Mouse (Mus musculus) lung, postnatal 0 days (tissue): ENCODE data around the gene Uimc1.
A peak's percentile ranks its signal among the peaks of the same experiment; 100 is the strongest.
"Not testable (repeated sequence)": the region's sequence is repeated elsewhere in the genome, so short reads cannot be mapped to it uniquely, and the experiment has no call there.

Experiments
- CTCF ChIP-seq: IDR thresholded peaks from 2 replicates; pipeline ENCODE4 v1.5.1; 2016; ENCODE audit warnings: antibody characterized with exemption, mild to moderate bottlenecking
- EP300 ChIP-seq: IDR thresholded peaks from 2 replicates; pipeline ENCODE4 v1.6.1; 2016; ENCODE audit warnings: antibody characterized with exemption, mild to moderate bottlenecking, control low read depth

DNA sequence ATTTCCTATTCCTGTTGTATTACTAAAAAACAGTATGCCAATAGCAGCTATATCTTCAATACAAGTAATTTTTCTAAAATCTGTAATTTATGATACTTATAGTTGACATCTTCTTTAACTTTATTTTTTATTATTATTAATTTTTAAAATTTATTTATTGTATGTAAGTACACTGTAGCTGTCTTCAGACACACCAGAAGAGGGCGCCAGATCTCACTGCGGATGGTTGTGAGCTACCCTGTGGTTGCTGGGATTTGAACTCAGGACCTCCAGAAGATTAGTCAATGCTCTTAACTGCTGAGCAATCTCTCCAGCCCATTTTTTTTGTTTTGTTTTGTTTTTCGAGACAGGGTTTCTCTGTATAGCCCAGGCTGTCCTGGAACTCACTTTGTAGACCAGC lies 2.3 kb downstream of the Uimc1 start:
- peak; percentile 24; the same call in 1 of the 2 replicates for TF ChIP-seq CTCF
- TF ChIP-seq EP300, result not testable (repeated sequence)
